Mouse (Mus musculus) spleen, adult 2 months (tissue): ENCODE results near the gene R3hdm2.

Experiments used
- CTCF ChIP-seq: fragments of 200-500 bp; IDR thresholded peaks from 2 replicates; pipeline ENCODE4 v1.5.1; 2011; ENCODE audit warnings: mild to moderate bottlenecking, inconsistent platforms; ENCODE audit not compliant: insufficient read depth, insufficient read length, insufficient replicate concordance; ENCODE audit errors: extremely low read depth
- POLR2A ChIP-seq: fragments of 200-500 bp; IDR thresholded peaks from 2 replicates; pipeline ENCODE4 v1.6.1; 2011; ENCODE audit warnings: low read depth, low read length, inconsistent platforms

DNA sequence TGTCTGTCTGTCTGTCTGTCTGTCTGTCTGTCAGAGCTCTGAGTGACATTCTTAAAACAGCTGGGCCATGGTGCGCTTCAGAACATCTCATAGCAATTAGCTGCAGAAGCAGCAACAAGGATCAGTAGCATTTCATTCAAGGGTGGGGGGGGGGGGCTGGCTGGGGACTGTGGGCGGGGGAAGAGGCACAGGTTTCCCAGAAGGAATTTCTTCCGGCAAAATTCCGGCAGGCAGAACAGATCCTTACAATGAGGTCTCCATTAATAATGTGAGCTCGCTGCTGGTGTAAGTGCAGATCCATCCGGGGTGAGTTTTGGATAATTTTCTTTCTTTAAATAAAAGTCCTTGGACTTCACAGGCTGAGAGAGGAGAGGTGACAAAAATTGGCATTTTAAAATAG, 40.0 kb downstream of the R3hdm2 start:
- TF ChIP-seq CTCF (no peak), POLR2A (no peak)
